Mouse (Mus musculus): ENCODE results near the gene Dcbld2. TPM values are rescaled to one million over a fixed set of nuclear protein-coding genes. Genes with fewer than 3 reads are reported as not detected.

The Dcbld2 gene
- polyA plus RNA-seq, 1 experiment from 2014 or later, result 6.1 TPM

DNA sequence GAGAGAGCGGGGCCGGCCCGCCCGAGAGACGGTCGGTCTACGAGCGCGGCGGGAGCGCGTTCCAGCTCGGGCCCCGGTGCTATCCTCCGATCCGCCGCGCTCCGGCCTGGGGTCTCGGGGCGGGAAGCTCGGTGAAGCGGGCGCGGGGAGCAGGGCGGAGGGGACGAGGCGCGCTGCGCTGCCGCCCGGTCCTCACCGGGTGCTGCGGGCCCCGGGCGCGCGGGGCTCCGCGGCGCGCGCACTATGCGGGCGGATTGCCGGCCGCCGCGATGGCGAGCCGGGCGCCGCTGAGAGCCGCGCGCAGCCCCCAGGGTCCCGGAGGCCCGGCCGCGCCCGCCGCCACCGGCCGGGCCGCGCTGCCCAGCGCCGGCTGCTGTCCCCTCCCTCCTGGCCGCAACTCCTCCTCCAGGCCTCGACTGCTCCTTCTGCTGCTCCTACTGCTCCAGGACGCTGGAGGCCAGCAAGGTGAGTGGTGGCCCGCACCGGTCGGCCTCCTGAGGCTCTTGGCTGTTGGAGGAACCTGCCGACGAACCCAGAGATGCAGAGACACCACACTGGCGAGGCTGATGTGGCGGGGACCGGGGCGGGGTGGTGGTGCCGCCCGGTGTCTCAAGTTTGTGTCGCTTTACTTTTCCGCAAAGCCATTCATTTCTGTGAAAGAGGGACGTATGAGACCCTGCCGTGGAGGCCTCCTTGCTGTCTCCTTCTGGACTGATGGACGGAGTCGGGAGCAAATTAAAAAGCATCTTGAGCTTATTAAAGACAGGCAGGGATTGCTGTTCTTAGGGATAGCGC lies 441 bp downstream of the Dcbld2 start:
- Histone ChIP-seq H3K4me3 (replicated peaks) (peak overlapping the region; percentile 95), H3K27ac (peak overlapping the region; percentile 92), H3K4me1 (replicated peaks) (peaks cover 16% of the 10 kb centered on the region), H3K27me3 (no peaks in the 10 kb centered on the region), H3K36me3 (no peaks in the 10 kb centered on the region), H3K4me2 (replicated peaks) (peak overlapping the region; percentile 79), H3K9me3 (no peaks in the 10 kb centered on the region), H3K9ac (replicated peaks) (peak overlapping the region; percentile 88)
- WGBS, result 1% methylated on average over 38 of the region's 89 CpGs
- ATAC-seq, result peak; percentile 86

DNA sequence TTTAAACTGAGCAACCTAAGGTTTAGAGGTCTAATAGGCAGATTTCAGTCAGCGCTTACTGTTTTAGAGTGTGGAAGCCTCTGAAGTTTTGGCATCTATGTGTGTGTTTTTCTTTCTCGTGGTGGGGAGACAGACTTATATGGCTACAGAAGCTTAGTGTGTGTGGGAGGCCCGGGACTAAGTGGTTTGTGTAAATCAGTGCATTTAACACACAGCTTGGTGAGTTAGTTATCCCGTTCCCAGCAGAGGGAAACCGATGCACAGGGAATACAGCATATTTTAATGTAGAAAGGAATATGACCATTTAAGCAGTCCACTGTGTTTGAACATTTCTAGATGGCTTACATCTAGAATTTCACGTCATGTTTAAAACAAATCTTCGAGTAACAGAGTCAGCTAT lies 1.6 kb downstream of the Dcbld2 start:
- Histone ChIP-seq H3K4me3 (replicated peaks) (peak overlapping the region; percentile 95), H3K9ac (replicated peaks) (peak overlapping the region; percentile 88), H3K36me3 (no peaks in the 10 kb centered on the region), H3K27ac (no peak overlapping the region), H3K4me1 (replicated peaks) (peaks cover 16% of the 10 kb centered on the region), H3K9me3 (no peaks in the 10 kb centered on the region), H3K4me2 (replicated peaks) (peak overlapping the region; percentile 79), H3K27me3 (no peaks in the 10 kb centered on the region)
- WGBS, result 40% methylated on average over 7 of the region's 7 CpGs
- no peak for ATAC-seq

- 92% methylated on average over 4 of the region's 4 CpGs for WGBS
- no peak overlapping the region for H3K4me3 ChIP-seq (replicated peaks)
These were observed 6.6 kb downstream of the Dcbld2 start for GRCm38 (mm10) chr16:58414801-58415200.

GRCm38 (mm10) chr16:58415500-58415899 lies 7.3 kb downstream of the Dcbld2 start:
- no peak for ATAC-seq

More at GRCm38 (mm10) chr16:58414801-58415200, 6.6 kb downstream of the Dcbld2 start:
- H3K9me3 ChIP-seq, result no peaks in the 10 kb centered on the region
- H3K27ac ChIP-seq, result no peak overlapping the region
- H3K9ac ChIP-seq (replicated peaks), result no peak overlapping the region
- H3K4me1 ChIP-seq (replicated peaks), result peaks cover 8% of the 10 kb centered on the region
- no peaks in the 10 kb centered on the region for H3K27me3 ChIP-seq
- no peaks in the 10 kb centered on the region for H3K36me3 ChIP-seq
- ATAC-seq, result no peak
- H3K4me2 ChIP-seq (replicated peaks), result no peak overlapping the region

DNA sequence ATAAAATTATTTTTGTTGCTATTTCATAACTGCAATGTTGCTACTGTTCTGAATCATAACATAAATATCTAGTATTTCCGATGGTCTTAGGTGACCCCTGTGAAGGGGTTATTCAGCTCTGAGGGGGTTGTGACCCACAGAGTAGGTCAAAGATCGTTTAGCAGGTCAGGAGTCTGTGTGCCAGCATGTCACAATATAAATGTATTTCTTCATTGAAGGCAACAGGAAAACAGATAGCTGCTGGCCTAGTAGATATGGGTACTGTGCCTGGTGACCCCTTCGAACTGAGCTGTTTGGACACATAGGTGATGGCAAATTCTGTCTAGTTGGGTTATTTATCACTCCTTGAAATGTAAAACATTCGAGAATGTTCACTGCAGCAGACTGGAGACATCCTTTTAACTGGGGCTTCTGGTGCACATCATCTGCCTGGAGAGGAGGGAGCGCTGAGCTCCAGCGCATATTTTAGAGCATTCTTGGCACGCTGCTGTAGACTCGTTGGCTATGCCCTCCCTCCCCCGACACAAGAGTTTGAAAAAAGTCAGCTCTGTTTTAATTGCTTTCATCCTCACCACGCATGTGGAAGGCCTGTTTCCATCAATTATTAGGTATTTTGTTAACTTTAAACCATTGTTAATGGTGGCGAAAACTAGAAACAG lies 13.6 kb downstream of the Dcbld2 start:
- Histone ChIP-seq H3K9ac (replicated peaks) (no peak overlapping the region), H3K4me2 (replicated peaks) (no peak overlapping the region), H3K9me3 (no peaks in the 10 kb centered on the region), H3K36me3 (no peaks in the 10 kb centered on the region), H3K4me1 (replicated peaks) (peaks cover 14% of the 10 kb centered on the region; the same call in 1 of the 2 replicates), H3K4me3 (replicated peaks) (no peak overlapping the region), H3K27me3 (no peaks in the 10 kb centered on the region), H3K27ac (no peak overlapping the region)
- no peak for ATAC-seq
- 60% methylated on average over 11 of the region's 11 CpGs for WGBS

More at GRCm38 (mm10) chr16:58415500-58415899, 7.3 kb downstream of the Dcbld2 start:
- 93% methylated on average over 2 of the region's 2 CpGs for WGBS
- peaks cover 5% of the 10 kb centered on the region for H3K4me1 ChIP-seq (replicated peaks)
- no peak overlapping the region for H3K4me2 ChIP-seq (replicated peaks)
- no peak overlapping the region for H3K4me3 ChIP-seq (replicated peaks)
- H3K9me3 ChIP-seq, result no peaks in the 10 kb centered on the region
- no peak overlapping the region for H3K9ac ChIP-seq (replicated peaks)
- no peaks in the 10 kb centered on the region for H3K36me3 ChIP-seq
- H3K27me3 ChIP-seq, result no peaks in the 10 kb centered on the region
- H3K27ac ChIP-seq, result no peak overlapping the region

DNA sequence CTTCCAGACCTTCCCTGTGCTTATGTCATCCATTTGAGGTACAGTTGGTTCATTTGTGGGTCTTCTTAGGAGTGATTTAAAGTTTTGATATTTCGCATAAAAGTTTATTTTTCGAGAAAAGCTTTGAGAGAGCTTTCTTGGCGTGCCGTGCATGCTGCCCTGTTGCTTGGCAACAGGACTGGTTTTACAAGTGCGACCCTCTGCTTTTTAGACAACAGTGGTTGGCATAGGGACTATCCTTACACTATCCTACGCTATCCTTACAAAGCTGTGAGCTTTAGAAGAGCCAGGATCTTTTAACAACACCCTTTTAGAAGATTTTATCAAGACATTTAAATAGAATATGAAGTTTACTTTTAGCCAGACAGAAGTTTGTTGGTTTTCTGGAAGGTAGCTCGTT lies 22.0 kb downstream of the Dcbld2 start:
- Histone ChIP-seq H3K4me1 (replicated peaks) (no peaks in the 10 kb centered on the region), H3K4me3 (replicated peaks) (no peak overlapping the region), H3K9me3 (no peaks in the 10 kb centered on the region), H3K4me2 (replicated peaks) (no peak overlapping the region), H3K27me3 (no peaks in the 10 kb centered on the region), H3K27ac (no peak overlapping the region), H3K9ac (replicated peaks) (no peak overlapping the region), H3K36me3 (peaks cover 3% of the 10 kb centered on the region)
- ATAC-seq, result no peak
- WGBS, result 78% methylated on average over 7 of the region's 7 CpGs

GRCm38 (mm10) chr16:58432384-58432783 lies 24.1 kb downstream of the Dcbld2 start:
- Histone ChIP-seq H3K4me1 (replicated peaks) (no peaks in the 10 kb centered on the region), H3K4me2 (replicated peaks) (no peak overlapping the region), H3K27me3 (no peaks in the 10 kb centered on the region), H3K4me3 (replicated peaks) (no peak overlapping the region), H3K36me3 (peaks cover 14% of the 10 kb centered on the region), H3K9ac (replicated peaks) (no peak overlapping the region), H3K9me3 (no peaks in the 10 kb centered on the region), H3K27ac (no peak overlapping the region)
- WGBS, result 98% methylated on average over 1 of the region's 1 CpGs
- no peak for ATAC-seq

GRCm38 (mm10) chr16:58444735-58445134 lies 36.5 kb downstream of the Dcbld2 start:
- H3K27me3 ChIP-seq, result no peaks in the 10 kb centered on the region
- WGBS, result 70% methylated on average over 6 of the region's 6 CpGs
- H3K4me3 ChIP-seq (replicated peaks), result no peak overlapping the region
- ATAC-seq, result no peak
- H3K9ac ChIP-seq (replicated peaks), result no peak overlapping the region
- no peaks in the 10 kb centered on the region for H3K9me3 ChIP-seq
- 0 out of 2 replicates have a peak, but pooled peaks cover 7% of the 10 kb centered on the region for H3K36me3 ChIP-seq
- H3K27ac ChIP-seq, result no peak overlapping the region
- no peaks in the 10 kb centered on the region for H3K4me1 ChIP-seq (replicated peaks)
- H3K4me2 ChIP-seq (replicated peaks), result no peak overlapping the region

GRCm38 (mm10) chr16:58446281-58447259 lies 38.3 kb downstream of the Dcbld2 start:
- no peak overlapping the region for H3K4me3 ChIP-seq (replicated peaks)
- H3K9me3 ChIP-seq, result no peaks in the 10 kb centered on the region
- H3K4me1 ChIP-seq (replicated peaks), result no peaks in the 10 kb centered on the region
- H3K36me3 ChIP-seq, result peaks cover 19% of the 10 kb centered on the region
- H3K27ac ChIP-seq, result no peak overlapping the region
- WGBS, result 94% methylated on average over 4 of the region's 4 CpGs
- no peaks in the 10 kb centered on the region for H3K27me3 ChIP-seq
- H3K9ac ChIP-seq (replicated peaks), result no peak overlapping the region
- no peak for ATAC-seq
- H3K4me2 ChIP-seq (replicated peaks), result no peak overlapping the region

DNA sequence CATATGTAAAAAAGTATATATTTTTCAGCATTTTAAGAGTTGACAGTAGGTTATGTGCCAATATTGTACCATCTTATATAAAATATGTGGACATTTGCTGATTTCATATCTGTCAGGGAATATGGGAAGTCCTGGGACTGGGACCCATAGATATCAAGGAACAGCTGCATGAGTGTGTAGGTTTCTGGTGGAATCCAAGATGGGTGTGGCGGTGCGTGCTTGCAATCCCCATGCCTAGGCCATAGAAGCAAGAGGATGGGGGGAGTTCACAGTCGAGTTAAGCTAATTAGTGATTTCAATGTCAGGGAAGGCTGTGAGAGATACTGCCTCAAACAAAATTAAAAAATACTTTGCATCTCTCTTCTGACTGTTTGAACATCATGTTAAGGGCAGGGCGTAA lies 40.8 kb downstream of the Dcbld2 start:
- ATAC-seq, result no peak
- Histone ChIP-seq H3K4me3 (replicated peaks) (no peak overlapping the region), H3K36me3 (peaks cover 25% of the 10 kb centered on the region), H3K9me3 (no peaks in the 10 kb centered on the region), H3K27me3 (no peaks in the 10 kb centered on the region), H3K27ac (no peak overlapping the region), H3K4me1 (replicated peaks) (no peaks in the 10 kb centered on the region), H3K4me2 (replicated peaks) (no peak overlapping the region), H3K9ac (replicated peaks) (no peak overlapping the region)
- 91% methylated on average over 4 of the region's 4 CpGs for WGBS

DNA sequence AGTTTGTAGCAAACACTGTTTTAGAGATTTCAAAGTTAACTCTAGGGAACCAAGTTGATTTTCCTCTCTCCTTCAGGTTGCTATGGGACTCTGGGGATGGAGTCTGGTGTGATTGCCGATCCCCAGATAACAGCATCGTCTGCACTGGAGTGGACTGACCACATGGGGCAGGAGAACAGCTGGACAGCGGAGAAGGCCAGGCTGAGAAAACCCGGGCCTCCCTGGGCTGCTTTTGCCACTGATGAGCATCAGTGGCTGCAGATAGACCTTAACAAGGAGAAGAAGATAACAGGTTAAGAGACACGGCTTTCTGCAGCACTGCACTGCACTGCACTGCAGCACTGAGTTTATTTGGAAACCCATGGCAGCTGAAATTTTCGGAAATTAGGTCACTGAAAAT lies 42.4 kb downstream of the Dcbld2 start:
- Histone ChIP-seq H3K9me3 (no peaks in the 10 kb centered on the region), H3K4me3 (replicated peaks) (no peak overlapping the region), H3K27me3 (no peaks in the 10 kb centered on the region), H3K27ac (no peak overlapping the region), H3K4me2 (replicated peaks) (no peak overlapping the region), H3K36me3 (peaks cover 25% of the 10 kb centered on the region), H3K4me1 (replicated peaks) (no peaks in the 10 kb centered on the region), H3K9ac (replicated peaks) (no peak overlapping the region)
- ATAC-seq, result no peak
- WGBS, result 69% methylated on average over 6 of the region's 6 CpGs

Measured in midbrain, embryonic 13.5 days (tissue).